Mouse (Mus musculus) intestine, postnatal 0 days (tissue): ENCODE data around the gene Zar1l. TPM values are rescaled to one million over a fixed set of nuclear protein-coding genes. Genes with fewer than 3 reads are reported as not detected.
"Not testable (repeated sequence)": the region's sequence is repeated elsewhere in the genome, so short reads cannot be mapped to it uniquely, and the experiment has no call there.

Experiments used
- ATAC-seq: fragments of 200-750 bp; cut with Nextera tagmentation; 2 replicates; pipeline ENCODE4 v1.8.0; 2017; ENCODE audit warnings: mild to moderate bottlenecking, moderate TSS enrichment, moderate library complexity
- H3K27ac ChIP-seq: fragments of 300-500 bp; sonication (generic); 2 replicates; pipeline ENCODE4 v1.5.1; 2014; ENCODE audit warnings: mild to moderate bottlenecking, low read depth, low read length, moderate library complexity
- H3K27me3 ChIP-seq: fragments of 300-500 bp; sonication (generic); replicated peaks from 2 replicates; pipeline ENCODE4 v1.6.1; 2014; ENCODE audit warnings: low read length, mixed read lengths; ENCODE audit not compliant: control insufficient read depth, insufficient read depth
- H3K36me3 ChIP-seq: fragments of 300-500 bp; sonication (generic); 2 replicates; pipeline ENCODE4 v1.6.1; 2014; ENCODE audit warnings: mild to moderate bottlenecking, moderate library complexity; ENCODE audit not compliant: control insufficient read depth, insufficient read depth
- H3K4me1 ChIP-seq: fragments of 300-500 bp; sonication (generic); replicated peaks from 2 replicates; pipeline ENCODE4 v1.6.1; 2014; ENCODE audit warnings: antibody characterized with exemption, low read length, mixed read lengths; ENCODE audit not compliant: control insufficient read depth, insufficient read depth
- H3K4me2 ChIP-seq: fragments of 300-500 bp; sonication (generic); replicated peaks from 2 replicates; pipeline ENCODE4 v1.6.1; 2014; ENCODE audit warnings: low read depth, mild to moderate bottlenecking, moderate library complexity
- H3K4me3 ChIP-seq: fragments of 300-500 bp; sonication (generic); 2 replicates; pipeline ENCODE4 v1.5.1; 2014; ENCODE audit warnings: low read depth, low read length
- H3K9ac ChIP-seq: fragments of 300-500 bp; sonication (generic); 2 replicates; pipeline ENCODE4 v1.6.1; 2014; ENCODE audit warnings: mild to moderate bottlenecking, low read depth, low read length
- H3K9me3 ChIP-seq: fragments of 300-500 bp; sonication (generic); 2 replicates; pipeline ENCODE4 v1.6.1; 2016; ENCODE audit warnings: mixed run types; ENCODE audit not compliant: control insufficient read depth
- CTCF ChIP-seq: sonication (generic); IDR thresholded peaks from 2 replicates; pipeline ENCODE4 v1.5.1; 2016; ENCODE audit warnings: low read depth, mild to moderate bottlenecking, control low read depth, antibody characterized with exemption, moderate library complexity
- WGBS: fragments of 180-500 bp; shearing (Covaris S2); extraction: QIAGEN DNeasy Blood & Tissue Kit; methylation state at CpG from one replicate; pipeline ENCODE4 v1.1.7; 2014; 5-methylcytosine and 5-hydroxymethylcytosine counted together
- polyA plus RNA-seq: library from polyadenylated mRNA; unstranded; fragments of >200 nt; fragmentation: Nextera tagmentation; extraction: Ambion mirVana; gene quantifications from 2 replicates; pipeline ENCODE4 v1.2.1, GENCODE M21; 2015

The Zar1l gene
- polyA plus RNA-seq, 1 experiment from 2014 or later, result not detected

GRCm38 (mm10) chr5:150521937-150522866, 4.2 kb upstream of the Zar1l start, which contains the start of gene Brca2:
Brca2 (plus strand) TSS chr5:150522630.
- Histone ChIP-seq H3K4me3 (peak within 1 kb of the TSS; percentile 85), H3K27me3 (no peaks in the 10 kb centered on the region), H3K4me1 (no peaks in the 10 kb centered on the region), H3K9me3 (no peaks in the 10 kb centered on the region), H3K27ac (peak within 1 kb of the TSS; percentile 22; the same call in 1 of the 2 replicates), H3K36me3 (no peaks in the 10 kb centered on the region; the same call in 1 of the 2 replicates), H3K4me2 (peak within 1 kb of the TSS; percentile 85), H3K9ac (peak within 1 kb of the TSS; percentile 80)
- 4% methylated on average over 63 of the region's 63 CpGs for WGBS
- ATAC-seq, result peak; percentile 97
- no peak for TF ChIP-seq CTCF

GRCm38 (mm10) chr5:150519551-150519950, 1.6 kb upstream of the Zar1l start:
- WGBS, result 93% methylated on average over 1 of the region's 1 CpGs
- no peaks in the 10 kb centered on the region for H3K4me1 ChIP-seq
- no peak overlapping the region for H3K4me3 ChIP-seq
- no peak for ATAC-seq
- no peak overlapping the region for H3K27ac ChIP-seq
- no peaks in the 10 kb centered on the region for H3K9me3 ChIP-seq
- no peaks in the 10 kb centered on the region; the same call in 1 of the 2 replicates for H3K36me3 ChIP-seq
- H3K9ac ChIP-seq, result no peak overlapping the region
- H3K4me2 ChIP-seq, result no peak overlapping the region
- H3K27me3 ChIP-seq, result no peaks in the 10 kb centered on the region
- TF ChIP-seq CTCF, result peak; percentile 76

GRCm38 (mm10) chr5:150514027-150514426, 3.9 kb downstream of the Zar1l start:
- no peak overlapping the region for H3K4me3 ChIP-seq
- no peaks in the 10 kb centered on the region for H3K9me3 ChIP-seq
- TF ChIP-seq CTCF, result no peak
- H3K27me3 ChIP-seq, result no peaks in the 10 kb centered on the region
- no peaks in the 10 kb centered on the region for H3K4me1 ChIP-seq
- WGBS, result 57% methylated on average over 1 of the region's 1 CpGs
- ATAC-seq, result no peak
- H3K36me3 ChIP-seq, result no peaks in the 10 kb centered on the region
- no peak overlapping the region for H3K4me2 ChIP-seq
- H3K27ac ChIP-seq, result no peak overlapping the region
- no peak overlapping the region for H3K9ac ChIP-seq

GRCm38 (mm10) chr5:150513264-150513663, 4.7 kb downstream of the Zar1l start:
- H3K27ac ChIP-seq, result no peak overlapping the region
- H3K4me1 ChIP-seq, result no peaks in the 10 kb centered on the region
- no peaks in the 10 kb centered on the region for H3K9me3 ChIP-seq
- H3K36me3 ChIP-seq, result no peaks in the 10 kb centered on the region
- WGBS, result 80% methylated on average over 4 of the region's 4 CpGs
- H3K4me2 ChIP-seq, result no peak overlapping the region
- TF ChIP-seq CTCF, result peak; percentile 20; the same call in 1 of the 2 replicates
- H3K4me3 ChIP-seq, result no peak overlapping the region
- H3K27me3 ChIP-seq, result no peaks in the 10 kb centered on the region
- no peak overlapping the region for H3K9ac ChIP-seq
- no peak for ATAC-seq

GRCm38 (mm10) chr5:150510451-150511225, 7.3 kb downstream of the Zar1l start:
- no peak for TF ChIP-seq CTCF
- WGBS, result 83% methylated on average over 6 of the region's 6 CpGs
- Histone ChIP-seq H3K4me2 (no peak overlapping the region), H3K4me3 (no peak overlapping the region), H3K4me1 (no peaks in the 10 kb centered on the region), H3K36me3 (no peaks in the 10 kb centered on the region), H3K27ac (no peak overlapping the region), H3K27me3 (no peaks in the 10 kb centered on the region), H3K9me3 (no peaks in the 10 kb centered on the region), H3K9ac (no peak overlapping the region)
- no peak for ATAC-seq

- Histone ChIP-seq H3K9me3 (no peaks in the 10 kb centered on the region), H3K9ac (no peak overlapping the region), H3K4me3 (no peak overlapping the region), H3K27ac (no peak overlapping the region), H3K36me3 (0 out of 2 replicates have a peak, but pooled peaks cover 4% of the 10 kb centered on the region), H3K27me3 (no peaks in the 10 kb centered on the region), H3K4me2 (no peak overlapping the region), H3K4me1 (no peaks in the 10 kb centered on the region)
- ATAC-seq, result no peak
- TF ChIP-seq CTCF, result peak; percentile 77
- 56% methylated on average over 6 of the region's 6 CpGs for WGBS
Observed at GRCm38 (mm10) chr5:150495792-150496191, 22.2 kb downstream of the Zar1l start.

GRCm38 (mm10) chr5:150491573-150492173, 26.3 kb downstream of the Zar1l start:
- H3K9me3 ChIP-seq, H3K27me3 ChIP-seq, ATAC-seq, H3K4me1 ChIP-seq, H3K4me2 ChIP-seq, H3K27ac ChIP-seq, H3K36me3 ChIP-seq, H3K9ac ChIP-seq, H3K4me3 ChIP-seq: not testable (repeated sequence)
- 94% methylated on average over 4 of the region's 4 CpGs for WGBS
